Mouse (Mus musculus): ENCODE data around the gene Robo2. TPM values are rescaled to one million over a fixed set of nuclear protein-coding genes. Genes with fewer than 3 reads are reported as not detected.
A peak's percentile ranks its signal among the peaks of the same experiment; 100 is the strongest.
"Not testable (repeated sequence)": the region's sequence is repeated elsewhere in the genome, so short reads cannot be mapped to it uniquely, and the experiment has no call there.

The Robo2 gene
- total RNA-seq, 2 experiments from 2014 or later = 197 to 207 TPM

DNA sequence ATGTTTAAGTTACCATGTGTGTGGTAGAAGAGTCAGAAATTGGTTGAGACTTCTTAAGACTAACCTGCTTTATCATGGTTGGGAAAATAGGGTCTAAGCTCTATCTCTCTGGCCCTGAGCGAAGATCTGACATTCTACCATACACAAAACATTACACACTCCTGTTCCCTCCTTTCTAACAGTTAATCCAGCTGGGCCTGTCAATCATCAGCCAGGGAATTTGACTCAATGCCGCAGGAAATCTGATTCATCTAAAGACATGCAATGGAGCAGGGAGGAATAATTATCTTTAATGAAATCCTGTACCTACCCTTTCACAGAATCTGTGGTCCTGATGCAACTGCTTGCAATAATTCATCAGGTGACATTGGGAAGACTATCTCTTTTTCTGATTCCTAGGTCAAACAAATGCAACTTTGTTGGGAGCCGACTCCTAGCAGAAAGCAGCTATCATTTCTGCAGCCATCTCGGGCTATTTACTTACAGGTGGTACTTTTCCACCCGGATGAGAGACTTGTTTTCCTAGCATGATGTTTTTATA, 283.1 kb downstream of the Robo2 start:
- no peak for DNase-seq (ENCODE audit: low spot score in 2 of 2)
- intact Hi-C loops (cut with DNase I) = no loop called here

DNA sequence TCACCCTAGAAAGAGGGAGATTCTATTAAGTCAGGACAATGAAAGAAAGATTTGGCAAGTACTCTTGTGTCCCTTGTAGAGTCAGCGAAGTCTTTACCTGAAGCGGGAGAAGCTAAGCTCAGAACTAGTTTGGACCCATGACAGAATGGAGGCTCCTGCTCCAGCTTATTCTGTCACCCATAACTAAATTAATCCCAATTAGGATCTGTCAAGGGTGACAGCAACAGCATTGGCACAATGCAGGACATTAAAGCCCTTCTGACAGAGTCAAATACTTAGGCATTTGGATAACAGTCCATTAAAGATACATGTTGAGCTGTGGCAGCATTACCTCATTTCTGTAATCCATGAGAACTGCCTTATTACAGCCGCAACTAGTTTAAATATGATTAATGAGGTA, 298.5 kb downstream of the Robo2 start:
- intact Hi-C loops (cut with DNase I) = no loop called here
- DNase-seq (ENCODE audit: low spot score in 2 of 2) = no peak

DNA sequence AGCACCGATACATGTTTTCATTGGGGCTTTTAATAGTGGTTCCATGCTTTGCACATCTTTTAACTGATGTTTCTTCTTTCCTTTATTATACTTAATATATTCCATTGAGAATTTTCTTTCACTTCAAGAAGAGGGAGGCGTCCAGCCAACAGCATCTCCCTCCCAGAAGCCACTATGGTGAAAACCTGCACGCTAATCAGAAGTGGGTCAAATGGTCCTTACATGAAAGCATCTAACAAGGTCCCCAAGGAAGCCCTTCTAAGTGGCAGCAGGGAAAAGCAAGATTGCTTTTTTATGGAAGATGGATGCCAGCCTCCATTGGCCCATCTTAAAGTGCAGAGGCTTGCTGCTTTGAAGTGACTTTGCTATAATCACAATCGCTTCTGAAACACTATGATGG, 300.5 kb downstream of the Robo2 start:
- intact Hi-C loops (cut with DNase I) = no loop called here

DNA sequence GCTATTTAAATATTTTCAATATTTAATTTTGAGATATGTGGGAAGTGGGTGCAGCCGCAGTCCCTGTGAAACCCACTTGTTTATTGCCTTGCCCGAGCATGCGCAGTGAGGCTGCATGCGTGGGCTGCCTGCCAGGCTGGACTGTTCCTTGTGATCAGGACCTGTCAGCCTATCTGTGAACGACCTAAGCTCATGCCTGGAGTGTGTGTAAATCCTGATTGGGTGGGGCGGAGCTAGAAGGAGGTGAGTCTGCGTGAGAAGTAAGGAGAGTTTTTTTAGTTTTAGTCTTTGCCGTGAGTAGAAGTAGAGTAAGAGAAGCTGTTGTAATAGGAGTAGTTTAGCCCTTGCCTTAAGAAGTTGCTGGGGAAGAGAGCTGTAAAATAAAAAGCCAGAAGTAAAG, 307.2 kb downstream of the Robo2 start:
- DNase-seq (ENCODE audit: low spot score in 2 of 2); intact Hi-C loops (cut with DNase I): not testable (repeated sequence)

More for the DNA sequence above, 300.5 kb downstream of the Robo2 start:
- no peak for DNase-seq (ENCODE audit: low spot score in 2 of 2)

DNA sequence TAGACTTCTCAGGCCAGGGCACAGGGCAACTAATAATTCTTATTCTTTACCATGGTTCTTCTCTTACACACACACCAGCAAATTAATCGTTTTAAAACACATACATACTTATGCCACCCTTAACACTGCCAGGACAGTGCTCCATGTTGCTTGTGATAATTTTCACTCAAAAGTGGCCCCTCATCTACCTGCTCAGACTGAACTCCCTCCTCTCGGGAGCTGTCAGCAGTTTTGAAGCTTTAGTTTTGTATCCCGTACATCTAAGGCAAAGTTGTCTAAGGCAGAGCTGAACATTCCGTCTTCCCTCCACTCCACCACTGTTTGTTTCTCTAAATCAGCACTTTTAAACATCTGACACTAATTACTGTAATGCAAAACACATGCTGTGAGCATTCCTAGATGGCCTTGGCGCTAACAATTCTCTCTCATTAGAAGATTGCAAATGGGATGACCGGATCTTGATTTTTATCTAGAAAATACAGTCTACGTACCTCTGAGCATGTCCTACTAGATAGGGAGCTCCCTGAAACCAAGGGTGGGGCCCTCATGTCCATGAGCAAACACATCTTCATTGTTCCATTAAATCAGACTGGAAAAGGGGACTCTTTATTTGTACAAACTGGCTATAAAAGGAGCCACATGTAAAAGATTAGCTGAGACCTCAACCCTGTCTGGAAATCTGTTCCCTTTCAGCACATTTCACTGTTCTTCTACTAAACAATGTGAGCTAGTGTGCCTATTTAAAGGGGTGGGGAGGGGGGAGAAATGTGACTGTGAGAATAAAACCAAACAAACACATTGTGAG, 318.4 kb downstream of the Robo2 start:
- DNase-seq (ENCODE audit: low spot score in 2 of 2) = no peak
- intact Hi-C loops (cut with DNase I) = no loop called here

DNA sequence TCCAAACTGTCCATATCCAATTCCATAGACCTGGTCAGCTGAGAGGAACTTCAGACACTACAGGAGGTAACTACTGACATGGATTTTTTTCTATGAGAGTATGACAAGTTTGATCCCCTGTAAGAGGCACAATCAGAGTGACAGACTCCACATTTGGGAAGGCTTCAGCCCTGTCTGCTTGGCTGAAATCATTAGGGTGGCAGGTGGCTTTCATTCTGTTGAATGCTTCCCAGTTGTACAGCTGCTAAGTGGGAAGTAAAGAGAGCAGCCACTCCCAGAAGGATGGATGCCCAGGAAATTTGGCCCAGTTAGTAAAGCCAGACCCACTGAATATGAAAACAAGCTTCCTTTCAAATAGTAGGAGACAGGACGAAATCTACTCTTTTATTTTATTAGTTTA, 321.7 kb downstream of the Robo2 start:
- DNase-seq (ENCODE audit: low spot score in 2 of 2) = peak in 1 of 2 experiments; percentile 31
- intact Hi-C loops (cut with DNase I) = no loop called here

DNA sequence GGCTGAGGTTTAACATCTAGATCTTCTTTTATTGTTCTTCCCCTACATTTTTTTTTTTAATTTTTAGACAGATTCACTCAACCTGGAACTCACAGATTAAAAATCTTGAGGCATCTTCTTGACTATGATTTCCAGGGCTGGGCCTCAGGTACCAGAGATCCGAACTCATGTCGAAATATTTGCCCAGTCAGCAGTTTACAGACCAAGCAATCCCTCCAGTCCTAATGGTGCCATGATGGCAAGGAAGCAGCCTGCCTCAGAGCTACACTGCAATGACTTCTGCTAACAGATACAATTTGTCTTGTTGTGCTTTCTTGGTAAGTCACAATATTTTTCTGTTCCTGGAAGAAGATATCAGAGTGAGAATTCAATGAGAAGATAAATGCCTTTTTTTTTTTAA, 327.4 kb downstream of the Robo2 start:
- intact Hi-C loops (cut with DNase I) = no loop called here
- DNase-seq (ENCODE audit: low spot score in 2 of 2) = no peak

DNA sequence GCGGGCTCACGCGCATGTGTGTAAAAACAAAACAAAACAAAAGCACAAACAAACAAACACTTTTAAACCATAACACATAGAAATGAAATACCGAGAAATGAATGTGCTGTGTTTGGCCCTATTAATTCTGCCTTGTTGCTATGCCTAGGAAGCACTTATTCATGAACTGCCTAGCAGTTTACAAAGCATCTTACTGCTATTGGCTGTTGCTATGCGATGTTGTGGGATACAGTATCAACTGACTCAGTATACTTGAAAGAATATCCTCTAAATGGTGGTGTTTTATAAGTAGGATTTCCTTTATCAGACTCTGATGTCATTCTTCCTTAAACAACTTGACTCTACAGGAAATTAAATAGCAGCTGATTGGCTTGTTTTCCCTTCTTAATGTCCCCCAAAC, 339.0 kb downstream of the Robo2 start:
- DNase-seq (ENCODE audit: low spot score in 2 of 2) = no peak
- intact Hi-C loops (cut with DNase I) = no loop called here

DNA sequence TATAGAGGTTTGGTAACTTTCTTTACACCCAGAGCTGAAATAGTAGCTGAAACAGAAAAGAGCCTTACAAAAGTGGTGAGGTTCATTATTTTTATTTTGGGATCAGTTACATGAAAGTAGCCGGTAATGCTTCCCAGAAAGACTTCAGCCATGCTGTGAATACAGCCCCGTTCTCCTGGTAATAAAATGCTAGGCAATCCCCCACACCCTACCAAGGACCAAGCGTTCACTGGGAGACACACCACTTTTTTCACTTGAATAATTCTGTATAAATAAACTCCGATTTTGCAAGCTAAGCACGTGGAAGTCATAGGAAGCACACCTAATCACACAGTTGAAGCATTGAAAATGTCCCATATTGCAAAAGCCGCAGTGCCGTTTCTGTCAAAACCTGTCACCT, 341.0 kb downstream of the Robo2 start:
- intact Hi-C loops (cut with DNase I) = no loop called here
- DNase-seq (ENCODE audit: low spot score in 2 of 2) = no peak

DNA sequence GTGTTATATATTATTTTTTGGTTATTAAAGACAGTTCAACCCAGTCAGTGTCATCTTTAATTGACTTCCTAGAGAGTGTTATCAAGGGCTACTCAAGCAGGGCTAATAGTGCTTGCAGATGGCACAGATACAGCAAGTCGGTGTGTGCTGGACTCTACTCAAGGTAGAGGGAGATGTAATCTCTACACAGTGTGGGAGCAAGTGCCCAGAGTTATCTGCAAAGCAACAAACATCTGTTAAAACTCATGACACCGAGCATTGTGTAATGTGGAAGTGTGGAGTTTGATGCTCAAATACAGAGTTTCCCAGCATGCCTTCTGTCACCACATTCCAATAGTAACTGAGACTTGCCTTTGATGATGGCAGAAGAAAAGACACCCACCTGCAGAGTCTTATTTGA, 345.7 kb downstream of the Robo2 start:
- no peak for DNase-seq (ENCODE audit: low spot score in 2 of 2)
- intact Hi-C loops (cut with DNase I) = no loop called here

DNA sequence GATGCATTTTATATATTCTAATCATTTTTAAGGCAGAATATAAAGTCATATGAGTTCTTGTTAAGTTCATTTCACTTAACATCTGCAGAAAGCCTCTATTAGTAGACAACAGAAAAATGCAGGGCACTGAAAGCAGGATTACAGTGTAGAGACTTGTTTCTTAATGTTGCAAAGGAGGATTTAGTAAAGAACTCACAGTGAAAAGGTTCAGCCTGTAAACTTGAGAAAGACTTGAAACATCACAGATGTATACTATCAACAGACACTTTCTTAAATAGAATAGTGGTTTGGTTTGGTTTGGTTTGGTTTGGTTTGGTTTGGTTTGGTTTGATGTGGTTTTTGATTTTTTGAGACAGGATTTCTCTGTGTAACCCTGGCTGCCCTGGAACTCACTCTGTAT, 349.7 kb downstream of the Robo2 start:
- DNase-seq (ENCODE audit: low spot score in 2 of 2) = no peak
- intact Hi-C loops (cut with DNase I) = no loop called here

DNA sequence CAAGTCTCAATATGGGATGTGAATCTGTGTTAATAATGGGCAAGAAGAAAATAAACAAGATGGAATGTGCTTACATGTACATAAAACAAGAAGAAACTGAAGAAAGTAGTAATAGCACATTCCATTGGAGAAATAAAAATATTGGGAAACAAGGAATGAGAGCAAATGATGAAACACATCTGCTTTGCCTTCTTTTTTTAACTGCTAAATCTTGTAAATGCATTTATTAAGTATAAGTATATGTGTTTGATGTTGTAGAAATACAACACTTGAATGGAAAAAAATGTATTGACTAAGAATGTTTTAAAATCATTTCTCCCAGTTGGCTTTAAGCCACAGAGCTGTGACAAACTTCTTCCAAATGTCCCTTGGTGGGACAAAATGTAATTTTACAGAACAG, 350.1 kb downstream of the Robo2 start:
- intact Hi-C loops (cut with DNase I) = no loop called here
- DNase-seq (ENCODE audit: low spot score in 2 of 2) = no peak

DNA sequence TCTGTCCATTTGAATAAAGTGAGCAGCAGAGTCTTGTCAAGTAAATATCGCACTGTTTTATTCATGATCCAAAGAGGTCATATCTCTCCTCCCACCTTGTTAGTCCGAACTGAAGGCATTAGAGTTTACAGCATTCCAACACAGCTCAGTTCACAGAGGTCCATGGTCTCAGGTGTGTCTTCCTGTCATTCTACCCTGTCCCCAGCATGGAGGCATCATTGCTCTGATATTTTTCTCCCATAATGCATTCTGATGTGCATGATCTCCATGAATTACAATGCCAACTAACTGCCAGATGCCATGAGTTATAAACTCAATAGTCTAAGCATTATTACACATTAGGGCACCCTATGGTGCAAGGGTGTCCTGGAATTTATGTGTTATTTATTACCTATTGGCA, 354.7 kb downstream of the Robo2 start:
- intact Hi-C loops (cut with DNase I) = no loop called here
- DNase-seq (ENCODE audit: low spot score in 2 of 2) = no peak

DNA sequence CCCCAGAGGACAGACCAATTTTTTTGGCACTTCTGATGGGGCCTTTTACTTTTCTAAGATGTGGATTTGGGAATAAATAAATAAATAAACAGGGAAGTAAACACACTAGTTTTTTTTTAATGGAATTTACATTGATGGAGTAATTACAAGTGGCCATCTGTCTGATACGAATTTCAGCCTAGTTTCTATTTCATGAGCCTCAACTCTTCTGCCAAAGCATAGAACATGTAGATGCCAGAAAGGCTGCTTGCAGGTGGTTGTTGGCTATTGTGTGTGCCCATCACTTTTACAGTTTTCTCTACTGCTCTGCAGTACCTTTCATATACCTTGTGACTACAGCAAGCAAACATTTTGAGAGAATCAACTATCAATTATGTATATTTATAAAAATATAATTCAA, 355.4 kb downstream of the Robo2 start:
- intact Hi-C loops (cut with DNase I) = no loop called here
- no peak for DNase-seq (ENCODE audit: low spot score in 2 of 2)

DNA sequence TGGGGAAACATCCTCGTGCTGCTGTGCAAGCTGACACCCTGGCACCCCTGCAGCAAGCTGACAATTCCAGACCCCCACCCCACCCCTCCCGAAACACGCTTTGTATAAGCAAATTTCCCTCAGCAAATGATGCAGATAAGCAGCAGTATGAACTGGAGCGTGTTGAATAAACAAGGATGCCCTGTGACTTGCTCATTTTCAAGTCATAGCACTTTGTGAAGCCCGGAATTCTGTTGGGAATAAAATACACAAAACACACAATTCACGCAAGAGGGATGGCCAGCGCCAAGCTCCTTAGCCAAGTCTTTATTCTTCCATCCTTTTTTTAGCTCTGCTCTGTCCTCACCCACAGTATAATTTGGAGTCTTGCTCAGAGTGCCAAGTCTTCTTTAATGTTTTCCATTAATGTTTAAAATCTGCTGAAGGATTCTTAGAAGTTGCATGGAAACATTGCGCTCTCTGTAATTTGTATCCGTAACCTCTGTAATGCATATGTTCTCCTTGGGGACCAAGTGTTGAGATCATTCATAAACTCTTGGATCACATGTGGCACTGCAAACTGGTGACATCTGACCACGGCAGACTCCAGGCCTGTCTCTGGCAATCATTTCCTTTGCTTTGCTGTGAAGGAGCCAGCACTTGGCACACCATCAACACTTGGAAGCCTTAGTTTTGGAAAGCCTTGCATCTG, 356.4 kb downstream of the Robo2 start:
- intact Hi-C loops (cut with DNase I) = no loop called here
- DNase-seq (ENCODE audit: low spot score in 2 of 2) = peak; percentile 37 to 54

DNA sequence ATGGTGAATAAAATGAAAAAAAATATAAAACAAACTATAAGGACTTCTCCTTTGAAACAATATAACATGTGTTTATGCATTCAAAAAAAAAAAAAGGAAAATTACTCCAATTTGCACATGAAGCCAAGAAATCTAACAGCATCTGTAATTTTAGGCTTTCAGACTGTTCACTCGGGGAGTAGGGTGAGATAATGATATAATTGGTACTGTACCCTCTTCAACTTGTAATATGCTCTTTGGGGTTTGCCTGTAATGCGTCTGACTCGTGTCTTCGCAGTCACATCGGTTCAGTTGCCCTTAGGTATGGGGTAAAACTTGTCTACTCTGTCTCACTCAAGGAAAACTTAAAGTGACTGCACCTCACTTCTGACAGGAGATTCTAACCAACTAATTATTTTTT, 362.2 kb downstream of the Robo2 start:
- no peak for DNase-seq (ENCODE audit: low spot score in 2 of 2)
- intact Hi-C loops (cut with DNase I) = no loop called here

DNA sequence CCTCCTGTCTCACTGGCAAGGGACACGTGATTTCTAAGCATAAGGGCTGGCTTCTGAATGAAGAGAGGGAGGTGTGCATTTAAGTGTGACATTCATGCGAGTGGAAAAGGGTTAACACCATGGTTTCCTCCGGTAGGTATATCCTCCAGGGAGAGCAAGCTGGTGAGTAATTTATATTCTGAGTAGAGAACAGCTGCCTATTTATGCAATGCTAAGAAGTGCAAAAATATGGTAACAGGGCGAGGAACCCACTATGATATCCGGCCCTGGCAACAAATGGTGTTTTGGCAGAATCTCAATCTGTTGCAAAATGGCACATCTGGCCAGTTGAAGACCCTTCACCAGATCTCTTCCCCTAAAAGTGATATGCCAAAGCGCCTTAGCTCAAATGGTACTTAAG, 362.6 kb downstream of the Robo2 start:
- no peak for DNase-seq (ENCODE audit: low spot score in 2 of 2)
- intact Hi-C loops (cut with DNase I) = no loop called here

DNA sequence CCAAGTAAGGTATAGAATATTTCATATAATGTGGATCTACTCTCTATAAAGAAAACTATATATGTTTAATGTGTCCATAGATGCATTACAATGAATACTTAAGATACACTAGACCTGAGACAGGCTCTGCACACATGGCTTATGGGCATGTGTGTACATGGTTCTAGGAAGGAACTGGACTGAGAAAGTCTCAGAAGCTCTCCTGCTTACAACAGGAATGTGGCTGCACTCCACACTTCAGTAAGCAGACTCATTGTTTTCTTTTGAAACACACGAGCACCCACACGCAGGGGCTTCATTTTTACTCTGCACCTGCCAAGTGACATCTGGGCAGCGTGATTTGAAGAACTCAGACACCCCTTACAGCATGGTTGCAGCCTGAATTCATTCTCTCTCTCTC, 364.4 kb downstream of the Robo2 start:
- no peak for DNase-seq (ENCODE audit: low spot score in 2 of 2)
- intact Hi-C loops (cut with DNase I) = no loop called here

DNA sequence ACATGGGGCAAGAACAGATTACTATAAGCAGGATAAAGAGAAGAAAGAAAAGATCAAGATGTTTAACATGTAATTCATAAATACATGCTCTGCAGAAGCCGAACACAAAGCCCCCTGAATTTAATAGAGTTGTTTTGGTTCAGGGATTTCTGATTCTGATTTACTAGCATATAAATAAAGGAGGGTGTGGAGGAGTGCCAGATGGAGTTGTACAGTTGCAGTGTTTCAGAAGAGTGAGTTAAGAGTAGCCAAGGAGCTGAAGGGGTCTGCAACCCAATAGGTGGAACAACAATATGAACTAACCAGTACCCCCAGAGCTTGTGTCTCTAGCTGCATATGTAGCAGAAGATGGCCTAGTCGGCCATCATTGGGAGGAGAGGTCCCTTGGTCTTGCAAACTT, 370.8 kb downstream of the Robo2 start:
- DNase-seq (ENCODE audit: low spot score in 2 of 2); intact Hi-C loops (cut with DNase I): not testable (repeated sequence)

DNA sequence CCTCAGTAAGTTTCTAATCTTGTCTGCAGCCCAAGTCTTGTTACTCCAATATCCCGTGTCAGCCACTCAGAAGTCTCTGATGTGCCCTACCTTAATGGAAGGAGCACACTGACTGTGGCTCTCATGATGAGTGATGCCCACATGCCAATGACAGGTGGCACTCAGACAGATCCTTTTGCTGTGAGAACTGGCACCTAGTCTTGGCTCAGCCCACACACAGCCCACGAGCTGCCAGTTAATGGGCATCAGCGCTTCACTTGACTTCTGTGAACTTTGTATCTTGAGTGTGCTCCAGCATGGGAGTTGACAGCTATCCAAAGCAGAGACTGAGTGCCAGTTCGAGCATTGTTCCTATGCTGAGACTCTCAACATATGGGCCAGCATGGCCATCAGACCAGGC, 383.8 kb downstream of the Robo2 start:
- intact Hi-C loops (cut with DNase I) = no loop called here

More for the DNA sequence above, 383.8 kb downstream of the Robo2 start:
- DNase-seq (ENCODE audit: low spot score in 2 of 2) = no peak

All from left cerebral cortex, postnatal 14 days (tissue).